Mouse (Mus musculus) frontal cortex, adult (tissue): Measurements from ENCODE around the gene Zbtb38.

Source experiments
- ATAC-seq: cut with Nextera tagmentation; 2 replicates; pipeline ENCODE4 v1.9.2; 2017; ENCODE audit warnings: mild to moderate bottlenecking, moderate library complexity, mixed read lengths; ENCODE audit not compliant: low TSS enrichment

The Zbtb38 gene

DNA sequence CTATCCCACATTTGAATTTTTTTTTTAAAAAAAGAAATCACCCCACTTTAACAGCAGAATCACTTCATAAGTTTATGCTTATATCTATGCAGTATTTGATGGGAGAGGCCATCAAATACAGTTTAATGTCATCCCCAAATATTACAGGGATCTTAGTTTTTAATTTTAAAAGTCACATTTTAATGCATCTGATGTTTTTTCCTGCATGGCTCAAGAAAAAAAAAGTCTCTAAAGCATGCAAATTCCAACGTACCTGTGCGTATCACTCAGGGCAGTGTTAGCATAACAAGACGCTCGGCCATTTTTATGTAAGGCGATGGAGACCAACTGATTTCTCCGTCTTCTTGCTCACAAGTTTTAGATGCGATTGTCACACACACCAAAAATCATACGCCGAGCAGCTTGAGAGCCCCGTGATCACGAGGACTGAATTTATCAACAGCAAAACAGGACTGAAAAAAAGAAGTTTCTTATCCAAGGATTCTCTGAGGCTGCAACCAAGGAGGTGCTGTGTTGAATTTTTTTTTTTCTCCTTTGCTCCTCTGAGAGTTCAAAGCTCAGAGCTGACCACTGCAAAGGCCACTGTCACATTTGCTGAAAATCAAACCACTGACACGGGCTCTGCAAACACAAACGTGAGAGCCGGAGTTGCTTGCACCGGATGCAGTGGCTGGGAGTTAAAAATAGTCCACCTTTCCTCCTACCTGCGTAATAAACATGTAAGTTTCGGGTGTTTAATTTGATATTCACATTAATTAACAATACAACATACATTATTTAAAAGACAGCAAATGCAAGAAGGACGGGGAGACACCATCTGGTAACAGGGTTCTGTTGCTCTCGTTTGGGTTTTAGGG lies 21.4 kb downstream of the Zbtb38 start:
- no peak for ATAC-seq

DNA sequence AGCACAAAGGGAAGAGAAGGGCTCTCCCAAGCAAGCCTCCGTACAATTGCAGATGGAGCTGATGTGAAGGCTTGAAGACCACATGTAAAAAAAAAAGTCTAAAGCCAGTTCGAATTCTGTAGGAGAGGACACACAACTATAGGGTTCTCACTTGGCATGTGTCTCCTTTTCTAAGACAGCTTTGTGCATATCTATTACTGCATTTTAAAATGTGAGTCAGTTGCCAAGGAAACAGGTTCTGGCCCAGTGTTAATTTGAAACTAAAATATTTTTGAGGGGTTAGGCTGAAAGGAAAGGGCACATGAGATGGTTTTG lies 22.4 kb downstream of the Zbtb38 start:
- ATAC-seq = no peak

DNA sequence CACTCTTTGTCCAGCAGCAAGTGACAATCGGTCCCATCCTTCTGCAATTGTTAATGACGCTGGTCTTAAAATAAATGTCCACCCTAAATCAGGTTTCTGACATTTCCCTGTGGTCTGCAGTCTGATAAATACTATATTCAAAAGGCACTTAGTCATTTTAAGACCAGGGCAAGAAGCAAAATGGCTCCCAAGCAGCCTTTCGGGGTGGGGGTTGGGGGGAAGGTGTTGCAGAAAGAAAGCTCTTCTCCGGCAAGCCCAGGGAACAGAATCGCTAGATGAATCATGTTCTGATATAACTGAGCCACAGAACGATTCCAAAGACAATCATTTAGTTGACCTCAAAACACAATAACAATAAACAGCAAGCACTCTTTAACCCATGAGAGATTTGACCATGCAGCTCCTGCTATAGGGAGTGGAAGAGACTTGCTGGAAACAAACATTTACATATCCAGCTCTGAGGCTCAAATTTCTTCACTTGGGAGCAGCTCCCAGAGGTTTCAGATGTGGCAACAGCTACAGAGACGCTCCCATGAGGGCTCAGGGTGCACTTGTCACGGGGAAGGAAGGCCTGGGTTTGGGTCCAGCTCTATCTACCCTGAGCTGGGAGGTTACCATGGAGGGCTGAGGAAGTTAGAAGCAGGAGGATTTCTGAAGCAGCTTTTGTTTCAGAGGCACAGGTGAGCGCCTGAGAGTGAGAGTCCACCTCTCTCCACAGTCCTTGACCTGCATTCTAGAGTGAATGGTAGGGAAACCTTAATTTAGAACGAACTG lies 22.9 kb downstream of the Zbtb38 start:
- ATAC-seq = peak; percentile 13; the same call in 1 of the 2 replicates

DNA sequence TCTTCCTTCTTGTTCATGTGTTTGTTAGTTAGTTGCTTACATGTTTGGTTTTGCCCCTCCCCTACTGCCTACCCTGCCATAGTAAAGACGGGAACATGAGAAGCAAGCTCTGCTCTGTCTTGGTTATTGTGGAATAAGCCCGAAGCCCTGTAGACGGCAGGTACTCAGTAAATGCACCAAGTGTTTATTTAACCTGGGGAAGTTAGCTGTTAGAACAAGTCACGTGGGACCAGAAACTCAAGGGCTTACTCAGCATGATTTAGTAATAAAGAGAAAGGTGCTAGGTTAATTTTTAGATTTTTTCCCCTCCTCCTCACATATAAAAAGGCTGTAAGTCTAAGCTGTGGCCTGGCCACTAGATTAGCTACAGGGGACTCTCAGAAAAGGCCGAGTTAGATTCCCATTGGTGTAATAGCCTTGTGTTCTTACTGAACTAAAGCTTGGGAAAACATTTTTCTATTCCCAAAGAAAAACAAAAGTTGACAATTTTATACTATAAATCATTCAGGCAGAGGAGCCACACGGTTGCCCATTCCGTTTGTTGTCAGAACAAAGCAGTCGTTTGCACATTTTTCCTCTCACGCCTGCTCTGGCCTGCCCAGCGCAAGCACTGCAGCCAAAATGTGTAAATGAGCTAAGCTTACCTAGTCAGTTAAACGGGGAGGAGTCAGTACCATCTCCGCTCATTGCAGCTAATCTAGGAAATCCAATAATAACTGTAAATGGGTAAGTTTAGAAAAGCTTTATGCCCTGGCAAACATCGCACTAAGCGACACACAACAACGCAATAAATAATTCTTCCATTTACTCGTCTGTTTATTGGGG lies 24.1 kb downstream of the Zbtb38 start:
- ATAC-seq = 0 out of 2 replicates have a peak, but pooled peaks have one; percentile 24

DNA sequence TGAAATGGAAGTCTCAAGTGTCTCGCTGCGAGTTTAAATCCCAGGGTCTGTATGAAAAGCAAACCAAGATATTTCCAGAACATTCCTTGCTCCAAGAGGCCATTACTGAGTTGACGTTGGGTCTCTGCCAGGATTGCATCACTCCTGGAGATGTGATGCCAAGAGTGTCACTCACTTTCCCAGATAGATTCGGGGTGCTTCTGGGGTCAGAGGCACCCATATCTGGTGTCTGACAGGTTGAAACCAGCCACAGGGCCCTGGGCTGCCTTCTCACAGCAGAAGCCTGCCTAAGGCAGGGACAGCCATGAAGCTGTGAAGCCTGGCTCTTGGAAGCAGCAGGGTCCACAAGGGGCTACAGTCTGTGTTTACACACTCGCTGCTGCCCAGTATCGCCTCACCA lies 24.9 kb downstream of the Zbtb38 start:
- no peak for ATAC-seq

DNA sequence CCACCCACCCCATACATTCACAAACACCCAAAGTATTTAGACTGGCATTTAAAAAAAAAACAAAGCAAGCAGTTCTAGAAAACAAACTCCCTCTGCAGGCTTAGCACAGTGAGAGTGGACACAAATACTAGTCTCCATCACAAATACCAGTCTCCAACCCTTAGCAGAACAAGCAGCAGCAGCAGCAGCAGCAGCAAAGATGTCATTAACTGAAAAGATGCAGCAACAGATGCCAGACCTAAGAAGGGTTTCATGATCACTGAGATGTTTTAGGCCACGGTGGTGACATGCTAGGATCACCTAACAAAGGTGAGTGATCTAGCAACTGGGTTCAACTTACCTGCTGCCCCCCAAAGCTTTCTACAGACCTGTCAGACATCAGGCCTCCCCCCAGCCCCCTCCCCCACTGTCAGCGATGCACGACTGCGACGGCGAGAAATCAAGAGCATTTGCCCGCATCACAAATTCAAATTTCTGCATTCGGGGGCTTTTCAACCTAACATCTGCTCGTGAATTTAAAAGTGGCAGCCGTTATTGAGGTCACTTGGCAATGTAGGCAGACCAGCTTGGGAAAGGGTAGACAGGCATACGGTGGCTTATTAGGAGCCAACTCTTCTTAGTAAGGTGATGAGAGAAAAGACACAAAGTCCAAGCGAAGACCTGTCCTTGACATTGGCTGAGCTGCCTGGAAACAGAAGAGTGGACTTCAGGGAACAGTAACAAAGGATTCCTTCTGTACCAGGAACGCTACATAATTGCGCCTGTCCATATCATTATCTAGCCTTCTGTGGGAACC lies 26.1 kb downstream of the Zbtb38 start:
- no peak for ATAC-seq

DNA sequence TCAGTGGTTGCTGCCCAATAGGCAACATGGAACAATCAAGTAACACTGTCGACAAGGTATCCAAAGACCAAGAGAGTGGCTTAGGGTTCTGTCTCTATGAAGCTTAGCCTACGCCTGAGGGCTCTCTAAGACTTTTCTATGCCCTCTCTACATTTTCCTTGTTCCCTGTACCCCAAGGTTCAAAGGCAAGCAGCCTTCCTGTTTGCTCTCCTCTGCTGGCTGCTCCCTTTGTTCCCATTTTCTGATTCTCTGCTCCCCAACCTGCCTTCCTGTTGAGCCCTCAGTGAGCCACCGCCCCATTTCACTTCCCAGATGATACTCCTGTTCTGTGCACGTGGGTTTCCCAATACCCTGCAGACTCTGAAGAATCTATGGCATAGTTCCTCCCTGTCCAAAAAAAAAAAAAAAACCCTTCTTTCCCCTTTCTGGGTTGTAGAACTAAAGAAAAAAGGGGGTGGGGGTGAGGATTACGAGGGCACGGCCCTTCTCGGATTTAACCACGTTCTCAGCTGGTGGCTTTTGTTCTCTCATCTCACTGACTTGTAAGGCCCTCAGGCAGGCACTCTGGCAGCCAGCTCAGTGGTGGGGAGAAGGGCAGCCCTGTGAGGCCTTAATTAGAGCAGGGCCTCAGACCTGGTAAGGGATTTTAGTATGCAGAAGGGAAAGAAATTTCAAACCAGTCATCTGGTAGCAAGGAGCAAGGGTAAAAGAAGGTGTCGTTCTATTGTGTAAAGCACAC lies 26.9 kb downstream of the Zbtb38 start:
- no peak for ATAC-seq

DNA sequence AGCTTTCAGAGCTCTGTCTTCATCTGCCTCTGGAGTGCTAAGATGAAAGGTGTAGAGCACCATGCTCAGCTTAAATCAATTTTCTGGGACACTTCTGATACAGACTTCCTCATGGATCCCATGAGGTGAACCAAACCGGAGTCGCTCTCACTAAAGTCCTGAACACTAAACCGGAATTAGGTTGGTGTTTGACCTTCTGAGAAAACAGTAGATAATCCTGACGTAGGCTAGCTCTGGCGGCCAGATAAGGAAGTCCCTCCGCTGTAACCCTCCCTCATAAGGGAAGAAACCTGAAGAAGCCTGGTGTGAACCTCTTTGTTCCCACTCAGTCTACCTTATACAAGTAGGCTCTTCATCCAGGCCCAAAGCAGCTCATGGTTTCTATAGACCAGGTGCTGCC lies 29.0 kb downstream of the Zbtb38 start:
- ATAC-seq = no peak

DNA sequence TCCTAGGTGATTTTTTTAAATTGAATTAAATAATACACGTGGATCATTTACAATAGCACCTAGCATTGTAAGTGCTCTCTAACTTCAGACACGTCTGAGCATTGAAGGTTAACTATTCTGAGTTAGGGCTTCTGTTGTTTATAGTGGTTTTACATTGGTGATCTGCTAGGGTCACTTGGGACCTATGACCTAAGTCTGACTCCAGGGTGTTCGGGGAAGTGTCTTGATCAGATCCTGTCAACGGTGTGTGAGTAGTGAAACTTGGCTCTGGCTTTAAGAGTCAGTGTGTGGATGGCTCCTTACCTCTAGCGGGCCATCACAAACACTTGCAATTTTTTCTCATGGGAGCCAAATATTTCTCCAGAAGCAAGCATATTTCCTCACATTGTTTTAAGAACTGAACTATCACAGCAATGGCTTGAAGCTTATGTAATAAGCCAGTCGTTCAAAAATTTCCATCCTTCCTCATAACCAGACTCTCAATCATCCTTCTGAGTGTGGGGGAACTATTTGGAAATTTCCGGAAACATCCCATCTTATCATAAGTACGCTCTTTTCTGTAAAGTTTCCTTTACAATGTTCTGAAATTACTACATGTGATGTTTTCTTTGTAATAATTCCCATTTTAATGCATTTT lies 31.4 kb downstream of the Zbtb38 start:
- ATAC-seq = no peak

DNA sequence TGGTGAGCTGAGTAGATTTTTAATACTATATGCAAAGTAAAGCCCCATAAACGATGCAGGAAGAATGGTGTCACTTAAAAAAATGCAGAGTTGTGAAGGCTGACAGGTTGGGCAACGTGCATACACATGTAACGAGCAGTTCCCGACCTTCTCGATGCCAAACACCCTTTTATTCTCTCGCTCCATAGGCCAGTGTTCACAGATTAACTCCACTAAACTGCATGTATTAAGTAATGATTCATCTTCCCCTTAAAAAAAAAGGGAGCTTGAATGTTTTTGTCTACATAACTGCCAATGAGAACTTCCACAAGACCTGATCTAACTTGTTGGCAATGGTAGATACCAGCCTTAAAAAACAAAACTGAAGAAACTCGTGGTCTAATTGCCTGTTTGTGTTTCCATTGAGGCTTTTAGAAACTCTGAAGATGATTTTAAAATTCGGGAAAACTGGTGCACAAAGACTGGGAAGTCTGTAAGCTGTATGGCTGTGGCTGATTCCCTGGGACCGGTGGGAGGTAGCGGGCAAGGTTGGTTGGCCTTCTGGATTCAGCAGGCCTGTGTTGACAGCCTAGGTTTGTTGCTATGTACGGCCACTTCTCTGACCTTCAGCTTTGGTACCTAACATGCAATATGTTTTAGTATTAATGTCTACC lies 32.0 kb downstream of the Zbtb38 start:
- no peak for ATAC-seq

DNA sequence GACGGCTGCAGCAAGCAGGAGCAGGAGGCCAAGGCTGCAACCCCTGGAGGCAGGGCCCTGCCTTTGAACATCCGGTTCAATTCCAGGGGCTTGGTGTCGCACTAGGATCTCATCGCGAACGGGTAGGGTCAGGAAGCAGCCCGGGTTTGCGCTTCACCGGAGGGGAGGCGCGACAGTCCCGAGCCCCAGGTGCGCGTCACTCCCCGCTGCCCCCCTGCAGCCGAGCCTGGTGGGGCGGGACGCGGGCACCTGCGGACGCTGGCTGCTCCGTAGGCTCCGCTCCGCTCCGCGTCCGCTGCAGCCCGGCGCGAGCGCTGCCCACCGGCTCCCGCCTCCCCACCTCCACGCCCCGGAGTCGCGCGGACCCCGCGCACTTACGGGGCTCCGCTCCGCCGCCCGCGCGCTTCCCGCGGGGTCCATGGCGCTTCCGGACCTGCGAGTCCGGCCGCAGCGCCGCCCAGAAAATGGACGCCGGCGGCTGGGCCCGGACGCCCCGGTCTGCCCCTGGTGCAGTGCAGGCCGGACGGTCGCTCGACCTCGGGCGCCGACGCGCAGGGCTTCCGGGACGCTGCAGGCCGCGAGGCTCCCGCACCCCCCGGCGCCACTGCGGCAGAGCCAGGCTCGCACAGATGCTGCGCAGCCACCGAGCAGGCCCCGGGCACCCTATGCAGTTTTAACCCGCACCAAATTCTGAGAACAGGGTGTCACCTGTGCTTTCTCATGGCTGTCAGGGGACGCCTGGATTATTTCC lies 33.0 kb downstream of the Zbtb38 start:
- peak; percentile 63 for ATAC-seq

DNA sequence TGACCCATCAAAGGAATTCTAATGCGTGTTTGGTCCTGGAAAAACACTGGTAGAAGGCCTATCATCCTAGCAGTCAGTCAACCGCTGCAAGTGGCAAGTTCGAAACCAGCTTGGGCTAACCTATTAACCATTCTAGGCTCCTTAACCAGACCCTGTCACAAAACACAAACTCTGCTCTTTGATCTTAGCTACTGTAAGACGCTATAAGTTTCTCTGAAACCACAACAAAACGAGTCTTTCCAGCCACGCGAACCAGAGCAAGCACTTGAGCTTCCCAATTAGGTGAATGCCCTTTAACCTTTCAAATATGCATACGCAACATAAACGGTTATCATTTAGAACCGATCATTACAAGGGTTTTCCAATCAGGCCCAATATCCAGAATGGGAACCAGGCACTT lies 33.7 kb downstream of the Zbtb38 start:
- no peak for ATAC-seq

DNA sequence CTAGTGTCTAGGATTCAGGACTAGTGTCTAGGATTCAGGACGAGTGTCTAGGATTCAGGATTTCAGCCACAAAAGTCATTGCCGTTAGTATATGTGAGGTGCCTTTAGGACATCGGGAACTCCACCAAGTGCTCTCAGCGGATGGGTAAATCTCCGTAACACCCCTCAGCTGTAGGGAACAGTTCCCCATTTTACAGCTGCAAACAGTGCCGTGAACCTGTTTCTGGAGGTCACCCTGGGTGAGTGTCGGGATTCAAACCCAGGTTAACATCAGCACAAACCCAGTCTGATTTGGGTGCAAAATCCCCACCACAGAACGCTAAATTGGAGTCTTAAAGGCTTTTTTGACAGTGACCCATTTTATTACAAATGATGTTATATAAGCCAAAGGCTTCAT lies 34.2 kb downstream of the Zbtb38 start:
- no peak for ATAC-seq

DNA sequence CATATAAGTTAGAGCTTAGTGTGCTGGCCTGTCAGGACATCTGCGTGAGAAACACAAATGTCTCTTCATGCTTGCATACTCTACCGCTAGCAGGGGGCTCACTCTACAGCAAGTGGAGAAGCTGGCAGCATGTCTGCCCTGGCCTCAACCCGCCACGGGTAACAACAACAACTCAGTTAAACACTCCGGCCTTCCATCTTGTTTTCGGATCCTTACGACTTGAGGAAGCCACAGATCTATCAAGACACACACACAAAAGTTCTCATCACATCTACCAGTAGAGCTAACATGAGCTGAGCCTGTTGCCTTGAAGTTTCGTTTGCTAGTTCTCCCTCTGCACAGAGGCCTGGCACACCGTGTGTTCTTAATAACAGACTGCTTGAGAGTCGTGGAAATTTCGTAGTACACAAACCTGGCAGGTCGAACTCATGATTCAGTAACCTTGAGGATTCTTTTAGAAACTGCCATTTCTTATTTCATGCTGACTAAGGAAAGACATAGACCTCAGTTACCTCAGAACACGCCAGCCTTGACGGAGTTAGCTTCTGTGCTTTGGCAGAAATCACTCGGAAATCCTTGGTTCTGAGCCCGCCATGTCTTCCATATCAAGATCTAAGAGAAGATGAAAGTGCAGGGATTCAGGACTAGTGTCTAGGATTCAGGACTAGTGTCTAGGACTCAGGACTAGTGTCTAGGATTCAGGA lies 34.8 kb downstream of the Zbtb38 start:
- no peak for ATAC-seq

DNA sequence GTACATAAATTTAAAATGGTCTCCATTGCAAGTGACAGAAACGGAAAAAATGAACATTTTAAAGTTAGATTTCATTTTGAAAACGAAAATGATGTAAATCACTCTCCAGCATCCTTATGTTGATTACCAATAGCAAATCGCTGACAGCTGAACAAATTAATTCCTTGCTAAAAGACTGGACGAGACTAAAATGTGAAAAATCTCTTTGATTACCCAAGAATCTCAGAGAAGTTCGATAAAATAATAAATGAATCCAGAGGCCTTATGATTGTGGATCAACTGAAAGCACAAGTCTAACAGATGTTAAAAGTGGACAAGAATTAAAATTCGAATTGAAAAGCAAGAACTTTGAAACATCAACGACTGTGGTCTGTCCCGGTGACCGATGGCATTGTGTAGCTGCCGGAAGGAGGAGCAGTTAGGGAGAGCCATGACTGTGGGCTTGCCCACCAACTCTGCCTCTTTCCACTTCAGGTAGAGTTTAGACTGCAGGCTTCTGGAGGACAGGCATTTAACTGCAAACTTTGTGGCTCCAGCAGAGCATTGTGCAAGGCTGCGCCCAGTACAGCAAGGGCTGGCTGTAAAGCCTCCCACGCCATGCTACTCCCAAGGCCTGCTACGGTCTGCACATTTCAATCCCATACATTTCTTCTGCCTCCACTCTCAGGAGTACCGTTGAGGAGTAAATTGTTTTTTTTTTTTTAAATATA lies 35.7 kb downstream of the Zbtb38 start:
- no peak for ATAC-seq

DNA sequence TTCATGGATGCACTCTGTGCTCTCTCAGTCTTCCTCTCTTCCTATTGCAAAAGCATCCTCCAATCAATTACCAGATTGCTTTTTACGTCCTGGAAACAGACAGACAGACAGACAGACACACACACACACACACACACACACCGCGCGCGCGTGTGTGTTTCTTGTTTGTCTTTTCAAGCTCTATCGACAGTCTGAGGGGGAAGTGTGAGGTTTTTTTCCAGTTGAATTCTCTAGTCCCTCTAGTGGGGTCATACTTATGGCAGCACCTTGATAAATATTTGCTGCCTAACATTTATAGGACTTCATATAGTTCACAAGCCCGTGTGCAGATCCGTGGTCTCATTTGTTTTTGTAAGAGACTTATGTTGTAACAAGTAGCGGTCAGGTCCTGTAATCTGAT lies 36.5 kb downstream of the Zbtb38 start:
- no peak for ATAC-seq

DNA sequence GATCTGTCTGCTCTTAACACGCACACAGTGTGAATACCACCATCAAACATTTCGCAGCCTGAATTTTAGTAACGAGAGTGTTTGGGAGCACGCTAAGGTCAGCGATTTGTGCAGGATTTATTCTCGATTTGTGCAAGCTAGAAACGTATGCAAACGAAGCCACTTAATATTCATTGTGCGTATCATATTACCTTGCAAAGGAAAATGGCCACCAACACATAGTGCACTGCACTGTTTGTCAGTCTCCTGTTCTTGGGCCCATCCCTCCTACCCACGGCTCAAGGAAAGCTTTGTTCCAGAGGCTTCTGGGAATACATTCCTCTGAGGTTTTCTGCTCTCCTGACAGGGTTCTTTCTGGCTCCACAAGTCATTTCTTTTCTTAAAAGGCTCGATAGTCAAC lies 37.5 kb downstream of the Zbtb38 start:
- ATAC-seq = no peak
